Mouse (Mus musculus) lung, postnatal 25 days (tissue): ENCODE results near the gene Aurkb.

Experiments
- DNase-seq: peaks from one replicate; pipeline ENCODE4 v3.0.0; 2022; ENCODE audit warnings: low spot score

Aurkb gene

DNA sequence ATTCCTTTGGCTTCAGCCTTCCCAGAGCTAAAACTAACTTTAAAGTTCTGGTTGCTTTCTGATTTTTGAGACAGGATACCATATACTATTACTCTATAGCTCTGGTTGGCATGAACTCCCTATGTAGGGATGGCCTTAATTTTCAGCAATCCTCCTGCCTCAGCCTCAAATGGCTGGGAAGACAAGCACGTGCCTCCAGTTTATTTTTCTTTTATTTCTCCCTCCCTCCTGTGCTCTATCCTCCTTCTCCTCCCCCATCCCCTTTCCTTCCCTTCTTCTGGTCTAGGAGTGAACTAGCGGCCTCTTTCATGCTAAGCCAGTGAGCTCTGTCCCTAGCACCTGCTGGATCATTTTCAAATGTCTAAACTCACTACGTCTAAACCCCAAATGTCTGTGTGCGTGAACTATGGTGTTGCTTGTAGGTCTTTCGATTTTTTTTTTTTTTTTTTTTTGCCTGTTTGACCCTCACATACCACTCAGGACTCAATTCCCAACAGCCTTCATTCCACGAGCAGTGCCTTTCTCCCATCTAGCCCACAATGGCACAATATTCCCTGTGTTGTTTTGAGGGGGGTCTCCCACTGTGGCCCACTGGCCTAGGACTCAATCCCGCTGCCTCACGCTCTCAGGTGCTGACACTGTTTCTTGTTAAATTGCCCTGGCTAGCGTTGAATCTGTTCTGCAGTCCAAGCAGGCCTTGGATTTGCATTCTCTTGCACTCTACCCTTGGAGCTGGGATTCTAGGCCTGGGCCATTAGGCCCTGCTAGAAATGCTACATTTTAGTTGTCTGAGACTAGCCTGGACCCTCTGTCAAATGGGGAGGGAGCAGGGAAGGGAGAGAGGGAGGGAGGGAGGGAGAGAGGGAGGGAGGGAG, 19.0 kb downstream of the Aurkb start:
- DNase-seq = no peak

DNA sequence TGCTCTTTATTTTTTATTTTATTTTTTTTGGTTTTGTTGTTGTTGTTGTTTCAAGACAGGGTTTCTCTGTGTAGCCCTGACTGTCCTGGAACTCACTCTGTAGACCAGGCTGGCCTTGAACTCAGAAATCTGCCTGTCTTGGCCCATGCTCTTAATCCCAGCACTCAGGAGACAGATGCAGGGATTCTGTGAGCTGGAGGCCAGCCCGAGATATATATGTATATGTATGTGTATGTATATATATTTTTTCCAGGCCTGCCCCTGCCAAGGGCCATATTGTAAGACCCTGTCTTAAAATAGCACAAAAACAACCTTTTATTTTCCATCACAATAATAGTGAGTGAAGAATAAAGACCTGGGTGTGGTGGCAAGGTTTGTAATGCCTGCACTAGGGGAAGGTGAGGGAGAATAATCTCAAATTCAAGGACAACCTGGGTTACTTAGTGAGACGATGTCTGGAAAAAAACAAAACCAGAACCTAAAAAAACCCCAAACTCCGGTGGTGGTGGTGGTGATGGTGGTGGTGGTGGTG, 20.0 kb downstream of the Aurkb start:
- no peak for DNase-seq

DNA sequence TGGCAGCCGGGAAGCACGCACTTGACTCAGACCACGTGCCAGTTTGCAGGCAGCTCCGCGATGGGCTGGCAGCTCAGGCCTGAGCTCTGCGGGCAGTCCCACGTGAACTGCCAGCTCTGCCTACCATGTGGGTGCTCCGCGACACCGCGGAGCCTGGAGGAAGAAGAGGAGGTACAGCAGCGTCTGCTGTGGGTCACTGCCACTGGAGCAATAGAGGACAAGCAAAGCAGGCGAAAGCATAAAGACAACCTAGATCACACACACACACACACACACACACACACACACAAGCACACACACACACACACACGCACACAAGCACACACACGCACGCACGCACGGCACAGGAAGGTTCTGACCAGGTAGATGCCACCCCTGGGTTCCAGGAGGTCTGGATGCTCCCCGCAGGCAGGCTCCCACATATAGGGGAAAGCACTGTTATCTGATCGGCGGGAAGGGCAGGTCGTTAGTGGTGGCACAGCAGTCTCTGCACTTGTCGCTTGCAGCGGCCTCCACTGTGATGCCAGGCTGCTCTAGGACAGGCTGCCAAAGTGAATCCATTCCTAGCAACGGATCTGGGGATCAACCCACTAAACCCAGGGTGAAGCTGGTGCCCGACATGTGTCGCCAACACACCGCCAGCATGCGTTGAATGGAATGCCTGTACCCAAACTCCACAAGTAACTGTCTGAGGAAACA, 20.9 kb downstream of the Aurkb start:
- peak; percentile 46 for DNase-seq

DNA sequence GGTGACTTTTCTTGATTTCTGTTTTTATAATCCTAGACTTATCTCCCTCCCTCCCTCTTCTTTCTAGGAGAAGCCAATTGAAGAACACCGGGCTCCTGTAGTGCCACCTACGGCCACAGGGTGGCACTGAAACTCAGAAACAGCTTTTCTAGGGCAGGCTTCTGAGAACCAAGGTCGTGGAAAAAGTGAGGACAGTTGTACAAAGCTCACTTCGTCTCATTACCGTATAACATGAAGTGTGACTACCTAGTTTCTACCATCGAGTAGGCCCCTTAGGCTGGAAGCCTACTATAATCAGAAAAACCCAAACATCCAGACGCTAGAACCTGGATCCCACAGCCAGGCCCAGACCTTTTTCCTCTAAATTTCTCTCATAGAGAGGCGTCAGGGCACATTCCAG, 21.5 kb downstream of the Aurkb start:
- DNase-seq = peak; percentile 92

DNA sequence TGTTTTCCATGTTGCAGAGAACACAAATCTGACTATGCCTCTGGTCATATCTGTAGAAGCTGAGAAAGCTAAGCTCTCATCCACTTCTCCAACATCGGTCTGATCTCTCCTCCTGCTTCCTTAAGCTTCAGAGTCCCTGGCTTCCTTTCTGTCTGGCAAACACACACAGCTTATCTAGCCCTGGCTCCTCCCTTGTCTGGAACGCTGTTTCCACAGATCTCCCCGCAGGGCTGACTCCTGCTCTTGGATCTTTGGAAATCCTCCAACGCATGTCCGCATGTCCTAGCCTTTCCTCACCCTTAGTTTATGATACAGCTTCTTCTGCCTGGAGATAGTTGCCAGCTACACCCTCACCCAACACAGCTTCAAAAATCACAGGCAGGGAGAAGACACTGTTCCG, 22.2 kb downstream of the Aurkb start:
- peak; percentile 62 for DNase-seq

DNA sequence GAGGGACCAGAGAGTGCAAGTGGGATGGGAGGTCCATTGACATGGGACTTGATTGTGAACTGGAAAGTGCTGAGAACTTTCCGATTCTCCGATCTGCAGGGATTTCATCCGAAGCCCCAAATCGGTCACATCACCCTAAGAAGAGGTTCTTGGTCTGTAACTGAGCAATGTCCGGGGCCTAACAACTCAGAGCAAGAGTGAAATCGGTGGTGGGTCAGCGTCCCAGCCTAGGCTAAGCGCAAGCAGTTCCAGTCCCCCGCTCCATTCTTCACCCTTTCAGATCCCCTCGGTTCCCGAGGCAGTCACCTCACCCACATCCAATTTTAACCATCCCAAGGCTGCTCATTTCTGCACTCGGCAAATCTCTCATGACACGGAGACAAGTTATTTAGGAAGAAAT, 24.6 kb downstream of the Aurkb start:
- no peak for DNase-seq

DNA sequence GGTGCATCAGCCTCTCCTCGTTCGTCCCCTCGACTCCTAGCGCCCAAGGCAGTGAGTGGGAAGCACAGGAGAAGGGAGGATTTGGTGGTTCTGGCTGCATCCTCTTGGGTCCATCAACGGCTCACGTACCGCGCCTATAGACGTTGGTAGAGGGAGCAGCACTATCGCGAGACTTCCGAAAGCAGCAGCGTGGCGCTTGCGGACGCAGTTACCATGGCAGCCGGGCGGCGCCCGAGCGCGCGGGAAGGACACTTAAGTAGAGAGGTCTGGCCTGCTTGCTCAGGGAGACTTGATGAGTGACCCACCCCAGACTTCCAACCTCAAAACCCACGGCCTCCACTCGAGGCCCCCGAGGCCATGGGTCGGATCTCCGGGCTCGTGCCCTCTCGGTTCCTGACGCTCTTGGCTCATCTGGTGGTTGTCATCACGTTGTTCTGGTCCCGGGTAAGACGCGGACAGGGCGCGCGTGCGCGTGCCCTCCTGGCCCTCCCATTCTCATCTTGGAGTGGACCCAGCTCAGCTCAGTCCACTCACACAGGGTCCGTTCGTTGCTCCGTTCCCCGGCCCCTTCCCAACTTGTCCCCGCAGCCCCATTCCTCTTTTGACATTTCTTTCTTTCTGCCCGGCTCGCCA, 25.3 kb downstream of the Aurkb start, which contains the start of gene Tmem107:
TSS of gene Tmem107 (plus strand) at position 217 of the 633 bp plus-strand sequence.
- DNase-seq = peak; percentile 96

DNA sequence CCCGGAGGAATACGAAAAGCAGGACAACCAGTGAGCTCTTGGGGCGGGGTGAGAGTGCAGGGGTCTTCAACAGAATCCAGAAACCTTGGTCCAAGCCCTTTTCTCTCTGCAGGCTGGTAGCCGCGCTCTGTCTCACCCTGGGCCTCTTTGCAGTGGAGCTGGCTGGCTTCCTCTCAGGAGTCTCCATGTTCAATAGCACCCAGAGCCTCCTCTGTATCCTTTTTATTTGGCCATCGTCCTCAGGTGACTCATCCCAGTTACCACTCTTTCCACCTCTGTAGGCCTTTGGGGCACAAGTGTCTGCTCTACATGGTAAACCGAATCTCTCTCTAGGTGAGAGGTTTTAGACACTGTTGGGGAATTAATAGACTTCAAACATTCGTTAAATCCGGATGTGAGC, 25.8 kb downstream of the Aurkb start:
- DNase-seq = no peak

DNA sequence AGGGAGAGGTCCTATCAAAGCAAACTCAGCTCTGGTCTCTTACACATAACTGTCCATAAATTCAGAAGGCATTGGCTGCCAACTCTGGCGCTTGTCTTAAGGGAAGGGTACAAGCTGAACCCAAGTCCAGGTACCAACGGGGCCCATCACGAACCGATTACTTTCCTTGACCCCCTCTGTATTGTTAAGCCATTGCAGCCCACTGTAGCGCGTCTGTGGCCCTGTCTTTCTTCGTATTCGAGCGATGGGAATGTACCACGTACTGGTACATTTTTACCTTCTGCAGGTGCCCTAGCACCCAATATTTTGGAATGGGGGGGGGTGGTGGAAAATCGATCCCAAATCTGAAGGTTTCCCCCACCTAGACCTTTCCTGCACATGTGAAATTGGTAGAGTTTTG, 26.8 kb downstream of the Aurkb start:
- DNase-seq = no peak

DNA sequence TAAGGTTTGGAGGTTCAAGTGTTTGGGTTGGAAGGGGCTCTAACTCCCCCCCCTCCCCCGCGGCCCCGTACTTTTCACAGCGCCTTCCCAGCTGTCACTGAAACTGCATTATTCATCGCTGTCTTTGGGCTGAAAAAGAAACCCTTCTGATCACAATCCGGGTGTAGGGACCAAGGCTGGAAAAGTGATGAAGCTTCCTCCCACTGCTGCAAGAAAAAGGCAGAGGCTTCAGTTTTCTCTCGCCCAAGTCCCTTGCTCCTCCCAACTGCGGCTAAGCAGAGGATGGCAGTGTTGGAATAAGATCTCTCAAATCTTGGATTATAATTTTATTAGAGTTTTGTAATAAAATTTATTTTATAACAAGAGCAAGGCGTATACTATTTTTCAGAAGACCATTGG, 27.2 kb downstream of the Aurkb start:
- DNase-seq = no peak

DNA sequence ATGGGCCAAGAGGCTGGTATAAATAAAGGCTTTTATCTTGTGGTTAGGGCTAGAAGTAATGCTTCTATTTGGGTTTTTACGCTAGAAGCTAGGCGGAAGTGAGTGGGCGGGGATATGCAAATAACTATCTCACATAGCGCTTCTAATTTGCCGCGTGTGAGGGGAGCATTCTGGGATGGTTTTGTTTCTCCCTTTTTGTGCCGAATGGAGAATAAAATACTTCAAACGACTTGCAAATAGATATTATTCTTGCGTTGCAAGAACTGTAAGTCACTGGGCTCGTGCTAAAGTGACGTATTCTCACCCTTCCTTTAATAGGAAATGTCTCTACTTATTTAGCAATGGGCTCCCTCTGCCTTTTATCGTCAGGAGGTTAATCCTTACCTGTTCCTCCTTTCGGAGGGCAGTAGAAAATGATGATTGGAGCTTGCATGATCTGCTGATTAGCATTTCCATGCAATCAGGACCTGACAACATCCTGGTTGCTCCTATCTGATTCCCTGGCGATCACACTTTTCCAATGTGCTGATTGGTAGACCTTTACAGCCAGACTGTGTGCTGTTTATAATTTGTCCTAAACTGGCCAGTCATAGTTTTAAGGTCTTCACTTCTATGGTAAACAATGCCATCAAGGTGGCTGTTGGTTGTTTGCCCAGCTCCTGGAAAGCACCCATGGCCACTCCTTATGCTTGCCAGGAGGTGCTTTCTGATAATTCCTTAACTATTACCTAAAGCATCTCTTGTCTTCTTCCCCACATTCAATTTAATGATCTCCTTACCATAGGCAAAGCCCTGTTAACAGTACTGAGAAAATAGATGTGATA, 27.8 kb downstream of the Aurkb start:
- peak; percentile 92 for DNase-seq

DNA sequence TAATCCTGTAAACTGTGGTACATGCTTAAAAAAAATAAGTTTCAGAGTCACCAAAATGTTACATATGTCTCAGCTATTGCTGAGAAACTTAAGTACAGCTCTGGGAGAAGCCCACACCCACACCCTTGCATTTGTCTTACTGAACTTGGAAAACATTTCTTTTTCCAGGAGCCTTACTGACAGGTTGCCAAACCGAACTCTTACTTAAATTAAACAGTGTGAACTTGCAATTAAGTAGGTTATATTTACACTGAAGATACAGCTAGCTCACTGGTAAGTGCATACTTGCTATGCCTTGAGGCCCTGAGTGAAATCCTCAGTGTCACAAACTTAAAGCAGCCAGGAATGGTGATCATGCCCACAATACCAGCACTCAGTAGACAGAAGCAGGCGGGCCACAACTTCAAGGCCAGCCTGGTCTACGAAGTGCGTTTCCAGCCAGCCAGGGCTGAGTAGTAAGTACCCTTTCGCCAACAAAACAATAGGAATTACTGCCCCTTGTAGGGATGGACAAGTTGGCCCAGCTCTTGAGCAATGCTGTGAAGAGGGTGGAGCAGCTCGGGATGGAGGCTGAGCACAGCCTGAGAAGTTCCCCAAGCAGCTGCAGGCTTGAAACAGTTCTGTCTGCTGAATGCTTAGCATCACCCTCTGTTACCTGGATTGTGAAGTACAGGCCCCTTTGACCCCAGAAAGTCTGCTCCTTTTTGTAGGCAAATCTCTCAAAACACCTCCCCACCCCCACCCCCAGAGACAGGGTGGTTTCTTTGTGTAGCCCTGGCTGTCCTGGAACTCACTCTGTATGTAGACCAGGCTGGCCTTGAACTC, 28.7 kb downstream of the Aurkb start:
- DNase-seq = no peak

DNA sequence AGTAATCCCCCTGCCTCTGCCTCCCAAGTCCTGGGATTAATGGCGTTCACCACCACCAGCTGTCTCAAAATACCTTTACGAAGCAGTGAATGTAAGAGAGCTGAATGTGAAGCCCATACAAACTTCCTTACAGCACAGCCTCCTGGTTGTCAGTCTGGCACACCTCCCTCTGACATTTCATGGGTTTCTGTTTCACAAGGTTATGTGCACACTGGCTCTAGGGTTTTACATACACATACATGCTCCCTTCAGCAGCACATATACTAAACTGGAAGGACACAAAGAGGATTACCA, 29.3 kb downstream of the Aurkb start:
- no peak for DNase-seq

DNA sequence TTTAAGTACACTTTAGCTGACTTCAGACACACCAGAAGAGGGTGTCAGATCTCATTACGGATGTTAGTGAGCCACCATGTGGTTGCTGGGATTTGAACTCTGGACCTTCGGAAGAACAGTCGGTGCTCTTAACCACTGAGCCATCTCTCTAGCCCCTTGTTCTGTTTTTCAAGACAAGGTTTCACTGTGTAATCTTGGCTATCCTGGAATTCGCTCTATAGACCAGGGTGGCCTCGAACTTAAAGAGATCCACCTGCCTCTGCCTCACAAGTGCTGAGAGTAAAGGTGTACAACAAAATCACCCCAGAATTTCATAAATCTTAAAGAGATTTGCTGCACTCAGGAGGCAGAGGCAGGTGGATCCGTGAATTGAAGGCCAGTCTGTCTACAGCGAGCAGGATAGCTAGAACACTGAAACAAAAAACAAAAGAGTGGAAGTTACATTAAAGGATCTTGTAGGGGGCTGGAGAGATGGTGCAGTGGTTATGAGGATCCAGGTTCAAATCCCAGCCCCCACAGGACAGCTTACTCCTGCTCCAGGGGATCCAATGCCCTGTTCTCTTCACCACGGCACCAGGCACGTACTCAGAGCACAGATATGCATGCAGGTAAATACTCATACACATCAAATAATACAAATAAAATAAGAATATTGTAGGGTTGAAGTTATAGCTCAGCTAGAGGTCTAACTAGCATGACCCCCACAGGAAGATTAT, 30.5 kb downstream of the Aurkb start:
- no peak for DNase-seq

DNA sequence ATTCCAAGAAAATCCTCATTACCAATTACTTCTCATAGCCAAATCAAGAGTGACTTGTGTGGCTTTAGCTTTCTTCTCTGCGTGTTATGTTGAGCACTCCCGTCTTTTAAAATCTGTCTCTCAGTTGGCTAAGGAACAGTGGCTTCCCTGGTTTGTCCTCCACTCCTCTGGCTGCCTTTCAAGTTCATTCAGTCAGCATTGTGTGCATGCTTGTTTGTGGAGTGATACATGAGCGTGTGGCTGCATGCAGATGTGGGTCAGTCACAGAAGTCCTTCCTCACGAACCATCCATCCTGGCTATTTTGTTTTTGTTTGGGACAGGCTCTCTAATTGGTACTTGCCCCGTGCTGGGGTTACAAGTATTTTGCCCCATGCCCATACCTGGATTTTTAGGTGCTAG, 31.1 kb downstream of the Aurkb start:
- no peak for DNase-seq

DNA sequence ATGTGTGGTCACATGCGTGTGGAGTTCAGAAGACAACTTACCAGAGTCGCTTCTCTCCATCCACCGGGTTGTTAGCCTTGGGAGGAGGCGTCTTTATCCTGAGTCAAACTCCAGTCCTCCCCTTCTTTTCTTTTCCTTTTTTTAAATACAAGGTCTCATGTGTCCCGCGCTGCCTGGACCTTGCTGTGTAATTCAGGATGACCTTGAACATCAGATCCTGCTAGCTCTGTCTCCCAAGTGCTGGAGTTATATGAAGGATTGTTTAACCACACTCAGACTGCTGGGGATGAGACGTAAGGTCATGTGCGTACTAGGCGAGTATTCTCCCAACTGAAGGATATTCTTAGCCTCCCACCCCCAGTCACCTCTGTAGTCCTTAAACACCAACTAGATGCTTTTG, 31.9 kb downstream of the Aurkb start:
- DNase-seq = no peak

DNA sequence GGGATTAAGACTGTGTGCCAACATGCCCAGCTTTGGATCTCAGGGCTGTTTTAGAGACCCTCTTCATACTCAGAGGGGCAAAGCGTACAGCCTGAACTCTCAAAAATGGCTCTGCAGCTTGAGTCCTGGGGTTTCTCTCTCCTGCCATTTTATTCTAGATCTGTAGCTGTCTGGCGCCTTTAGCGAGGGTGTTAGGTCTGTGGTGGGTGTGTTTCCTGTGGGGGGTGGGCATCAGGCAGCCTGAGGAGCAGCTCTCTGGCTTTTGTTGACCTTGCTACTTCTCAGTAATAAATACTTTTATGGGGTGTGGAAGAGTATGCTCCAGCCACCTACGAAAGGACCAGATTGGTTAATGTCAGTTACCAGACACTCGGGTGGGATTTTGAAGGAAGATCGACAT, 32.6 kb downstream of the Aurkb start:
- DNase-seq = no peak

DNA sequence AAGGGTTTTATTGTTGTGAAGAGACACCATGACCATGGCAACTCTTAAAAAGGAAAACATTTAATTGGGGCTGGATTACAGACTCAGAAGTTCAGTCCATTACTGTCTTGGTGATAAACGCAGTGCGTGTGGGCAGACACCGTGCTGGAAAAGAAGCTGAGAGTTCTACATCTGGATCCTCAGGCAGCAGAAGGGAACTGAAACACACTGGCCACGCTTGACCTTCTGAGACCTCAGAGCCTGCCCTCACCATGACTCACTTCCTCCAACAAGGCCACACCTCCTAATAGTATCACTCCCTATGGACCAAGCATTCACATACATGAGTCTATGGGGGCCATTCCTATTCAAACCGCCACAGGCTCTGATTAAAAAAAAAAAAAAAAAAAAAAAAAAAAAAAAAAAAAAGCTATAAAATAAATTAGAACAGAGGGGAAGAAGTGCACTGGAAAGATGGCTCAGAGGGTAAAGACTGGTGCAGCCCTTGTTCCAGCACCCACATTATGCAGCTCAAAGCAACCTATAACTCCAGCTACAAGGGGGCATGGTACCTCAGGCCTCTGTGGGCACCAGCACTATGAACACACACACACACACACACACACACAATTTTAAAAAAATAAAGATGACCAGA, 33.5 kb downstream of the Aurkb start:
- no peak for DNase-seq

DNA sequence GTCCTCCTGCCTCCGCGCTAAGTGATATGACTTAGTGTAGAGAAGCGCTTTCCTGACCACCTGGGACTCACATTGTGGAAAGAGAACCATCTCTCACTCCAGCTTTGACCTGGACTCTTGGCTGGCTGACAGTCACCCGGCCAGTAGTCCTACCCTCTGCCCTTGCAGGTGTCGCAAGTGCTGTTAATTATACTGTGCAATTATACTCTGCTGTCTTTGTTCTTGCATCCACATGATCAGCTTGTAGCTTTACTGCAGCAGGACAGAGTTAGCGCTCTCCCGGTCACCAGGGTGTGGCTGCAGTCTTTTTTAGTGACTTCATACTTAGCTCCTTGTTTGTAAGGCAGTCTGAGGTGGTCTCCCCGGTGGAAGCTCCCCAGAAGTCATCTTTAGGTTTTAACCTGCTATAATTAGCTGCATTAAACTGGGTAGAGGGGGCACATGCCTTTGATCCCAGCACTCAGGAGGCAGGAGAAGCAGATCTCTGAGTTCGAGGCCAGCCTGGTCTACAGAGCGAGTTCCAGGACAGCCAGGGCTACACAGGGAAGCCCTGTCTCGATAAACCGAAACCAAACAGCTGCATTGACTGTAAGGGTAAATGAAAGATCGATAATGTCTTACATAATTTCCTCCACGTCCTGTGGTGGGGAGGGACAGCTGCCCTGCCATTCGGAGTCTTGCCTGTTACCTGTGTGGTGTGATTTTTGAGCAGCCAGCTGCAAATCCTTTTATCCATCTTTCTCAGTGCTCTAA, 34.8 kb downstream of the Aurkb start:
- DNase-seq = no peak
